Mouse (Mus musculus) heart, adult 2 months (tissue): ENCODE data around the gene Tmem198. TPM values are rescaled to one million over a fixed set of nuclear protein-coding genes. Genes with fewer than 3 reads are reported as not detected.

Experiments used
- DNase-seq, 2 experiments: peaks; one replicate each; pipeline ENCODE4 v3.0.0; 2021
- H3K27ac ChIP-seq: fragments of 200-600 bp; 2 replicates; pipeline ENCODE4 v1.8.1; 2022
- H3K27me3 ChIP-seq: fragments of 200-500 bp; 2 replicates; pipeline ENCODE4 v1.6.1; 2012; ENCODE audit warnings: mild to moderate bottlenecking, low read length, inconsistent platforms, mixed read lengths; ENCODE audit not compliant: control insufficient read depth, insufficient read depth
- H3K36me3 ChIP-seq: fragments of 200-500 bp; 2 replicates; pipeline ENCODE4 v1.6.1; 2012; ENCODE audit warnings: low read length, inconsistent platforms; ENCODE audit not compliant: control insufficient read depth, insufficient read depth
- H3K4me1 ChIP-seq: fragments of 200-500 bp; 2 replicates; pipeline ENCODE4 v1.6.1; 2011; ENCODE audit warnings: low read length; ENCODE audit not compliant: control insufficient read depth, insufficient read depth
- H3K4me3 ChIP-seq: fragments of 200-600 bp; 2 replicates; pipeline ENCODE4 v1.8.1; 2022
- H3K79me2 ChIP-seq: fragments of 200-500 bp; replicated peaks from 2 replicates; pipeline ENCODE4 v1.6.1; 2012; ENCODE audit warnings: mild to moderate bottlenecking, inconsistent platforms, low read length, moderate library complexity, mixed read lengths; ENCODE audit not compliant: control insufficient read depth, insufficient read depth
- H3K9ac ChIP-seq: fragments of 200-500 bp; 2 replicates; pipeline ENCODE4 v1.6.1; 2012; ENCODE audit warnings: low read depth, mild to moderate bottlenecking, control low read depth, inconsistent platforms, low read length, mixed read lengths
- CTCF ChIP-seq: fragments of 200-600 bp; IDR thresholded peaks from 2 replicates; pipeline ENCODE4 v1.8.1; 2022; ENCODE audit warnings: antibody characterized with exemption, mild to moderate bottlenecking, moderate library complexity
- EP300 ChIP-seq: fragments of 200-500 bp; IDR thresholded peaks from 2 replicates; pipeline ENCODE4 v1.6.1; 2011; ENCODE audit warnings: low read depth, low read length, control low read depth; ENCODE audit not compliant: insufficient read depth
- POLR2A ChIP-seq: fragments of 200-500 bp; IDR thresholded peaks from 2 replicates; pipeline ENCODE4 v1.6.1; 2011; ENCODE audit warnings: mild to moderate bottlenecking, low read depth, low read length, control low read depth; ENCODE audit not compliant: insufficient read depth
- WGBS: fragments of 180-500 bp; shearing (Covaris S2); methylation state at CpG from one replicate; pipeline ENCODE4 v1.1.7; 2018; 5-methylcytosine and 5-hydroxymethylcytosine counted together
- intact Hi-C: fragments of 180-260 bp; cut with DNase I; formaldehyde crosslinking; loops from one replicate; pipeline ENCODE4 v1.15.1; 2025
- polyA plus RNA-seq: library from polyadenylated mRNA; depleted of rRNA; stranded (reverse); fragments of >200 nt; gene quantifications from 2 replicates; pipeline ENCODE4 v1.2.3, GENCODE M21; 2012
- total RNA-seq, 2 experiments: library from RNA; stranded (reverse); gene quantifications; 2 replicates each; pipeline ENCODE4 v1.2.3; 2021

Gene Tmem198
- total and polyA plus RNA-seq, 3 experiments: 0.21 to 0.66 (median 0.39) TPM

GRCm38 (mm10) chr1:75456746-75457564 lies 22.4 kb upstream of the Tmem198 start:
- H3K36me3 ChIP-seq: no peaks in the 10 kb centered on the region
- H3K27ac ChIP-seq: no peak overlapping the region
- TF ChIP-seq CTCF (peak; percentile 54), POLR2A (no peak), EP300 (no peak)
- DNase-seq: no peak
- 23% methylated on average over 14 of the region's 14 CpGs for WGBS
- intact Hi-C loops: no loop called here
- H3K9ac ChIP-seq: no peak overlapping the region
- peaks cover 8% of the 10 kb centered on the region; the same call in 1 of the 2 replicates for H3K27me3 ChIP-seq
- peaks cover 2% of the 10 kb centered on the region; the same call in 1 of the 2 replicates for H3K4me1 ChIP-seq
- no peak overlapping the region for H3K4me3 ChIP-seq
- H3K79me2 ChIP-seq: no peaks in the 10 kb centered on the region

- H3K27me3 ChIP-seq: peaks cover 4% of the 10 kb centered on the region; the same call in 1 of the 2 replicates
- no peaks in the 10 kb centered on the region for H3K79me2 ChIP-seq
- DNase-seq: no peak
- no peak overlapping the region for H3K4me3 ChIP-seq
- no peak overlapping the region for H3K27ac ChIP-seq
- no peaks in the 10 kb centered on the region for H3K36me3 ChIP-seq
- intact Hi-C loops: no loop called here
- WGBS: 9% methylated on average over 9 of the region's 10 CpGs
- TF ChIP-seq EP300 (no peak), POLR2A (no peak)
- H3K4me1 ChIP-seq: peaks cover 2% of the 10 kb centered on the region; the same call in 1 of the 2 replicates
- H3K9ac ChIP-seq: no peak overlapping the region
Measured at GRCm38 (mm10) chr1:75457710-75458024, 21.7 kb upstream of the Tmem198 start.

GRCm38 (mm10) chr1:75458025-75458788 lies 21.1 kb upstream of the Tmem198 start:
- WGBS: 7% methylated on average over 41 of the region's 42 CpGs
- intact Hi-C loops: no loop called here
- peak; percentile 62 to 70 for DNase-seq
- Histone ChIP-seq H3K9ac (peak overlapping the region; percentile 41), H3K79me2 (no peaks in the 10 kb centered on the region), H3K36me3 (no peaks in the 10 kb centered on the region), H3K4me3 (peak overlapping the region; percentile 24), H3K27me3 (peaks cover 4% of the 10 kb centered on the region; the same call in 1 of the 2 replicates), H3K4me1 (peaks cover 2% of the 10 kb centered on the region; the same call in 1 of the 2 replicates), H3K27ac (no peak overlapping the region; the same call in 1 of the 2 replicates)
- TF ChIP-seq POLR2A: no peak
- no peak for TF ChIP-seq EP300
- no peak for TF ChIP-seq CTCF

- H3K27ac ChIP-seq: no peak overlapping the region
Measured at GRCm38 (mm10) chr1:75458789-75459684, 20.3 kb upstream of the Tmem198 start.

GRCm38 (mm10) chr1:75460297-75460696 lies 19.0 kb upstream of the Tmem198 start:
- WGBS: 32% methylated on average over 7 of the region's 7 CpGs

More at GRCm38 (mm10) chr1:75458789-75459684, 20.3 kb upstream of the Tmem198 start:
- peaks cover 4% of the 10 kb centered on the region; the same call in 1 of the 2 replicates for H3K27me3 ChIP-seq
- peak overlapping the region; percentile 24 for H3K4me3 ChIP-seq
- intact Hi-C loops: no loop called here
- WGBS: 12% methylated on average over 20 of the region's 23 CpGs
- H3K36me3 ChIP-seq: no peaks in the 10 kb centered on the region
- peaks cover 2% of the 10 kb centered on the region; the same call in 1 of the 2 replicates for H3K4me1 ChIP-seq
- DNase-seq: peak in 1 of 2 experiments; percentile 45
- peak overlapping the region; percentile 41 for H3K9ac ChIP-seq
- TF ChIP-seq POLR2A: no peak
- no peak for TF ChIP-seq CTCF
- TF ChIP-seq EP300: no peak
- H3K79me2 ChIP-seq: no peaks in the 10 kb centered on the region

More at GRCm38 (mm10) chr1:75460297-75460696, 19.0 kb upstream of the Tmem198 start:
- TF ChIP-seq EP300 (no peak), POLR2A (no peak)
- H3K79me2 ChIP-seq: no peaks in the 10 kb centered on the region
- intact Hi-C loops: no loop called here
- H3K27ac ChIP-seq: no peak overlapping the region
- DNase-seq: no peak
- H3K36me3 ChIP-seq: no peaks in the 10 kb centered on the region
- no peak overlapping the region for H3K4me3 ChIP-seq
- peaks cover 4% of the 10 kb centered on the region; the same call in 1 of the 2 replicates for H3K27me3 ChIP-seq
- H3K4me1 ChIP-seq: peaks cover 2% of the 10 kb centered on the region; the same call in 1 of the 2 replicates
- no peak overlapping the region for H3K9ac ChIP-seq
